Mouse (Mus musculus) thymus, adult 2 months (tissue): Measurements from ENCODE around the gene Enox2.

Experiments
- CTCF ChIP-seq: fragments of 200-500 bp; IDR thresholded peaks from 2 replicates; pipeline ENCODE4 v1.5.1; 2012; ENCODE audit warnings: mild to moderate bottlenecking, control low read depth, low read length, moderate library complexity, borderline replicate concordance; ENCODE audit not compliant: control insufficient read depth, poor library complexity, insufficient read depth; ENCODE audit errors: extremely low read depth
- POLR2A ChIP-seq: fragments of 200-500 bp; IDR thresholded peaks from 2 replicates; pipeline ENCODE4 v1.6.1; 2012; ENCODE audit warnings: mild to moderate bottlenecking, low read length, control low read depth, moderate library complexity; ENCODE audit not compliant: control insufficient read depth, poor library complexity, insufficient read depth; ENCODE audit errors: extremely low read depth

DNA sequence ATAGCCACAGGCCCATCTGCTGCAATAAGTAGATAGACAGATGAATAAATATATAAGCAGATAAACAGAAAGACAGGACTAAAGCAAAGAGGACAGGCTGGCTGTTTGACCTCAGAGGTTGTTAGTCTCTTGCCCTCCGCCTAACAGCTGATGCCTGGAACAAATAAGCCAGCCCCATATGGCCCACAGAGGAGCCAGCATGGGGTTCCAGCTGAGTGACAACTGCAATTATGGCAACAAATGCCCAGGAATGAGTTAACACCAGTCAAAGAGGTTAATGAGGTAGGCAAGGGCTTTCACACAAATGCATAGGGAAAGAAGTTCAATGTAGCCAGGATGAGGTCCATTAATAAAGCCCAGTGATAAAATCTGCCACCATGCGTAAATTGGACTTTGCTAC, 191.8 kb downstream of the Enox2 start:
- TF ChIP-seq POLR2A (no peak), CTCF (no peak)
